Mouse (Mus musculus) stomach, embryonic 15.5 days (tissue): ENCODE results near the gene Kif21b. TPM values are rescaled to one million over a fixed set of nuclear protein-coding genes. Genes with fewer than 3 reads are reported as not detected.

Experiments
- ATAC-seq: fragments of 200-750 bp; cut with Nextera tagmentation; 2 replicates; pipeline ENCODE4 v1.8.0; 2017; ENCODE audit warnings: low read depth, moderate number of reproducible peaks, moderate TSS enrichment; ENCODE audit not compliant: insufficient read depth, low FRiP score
- H3K27ac ChIP-seq: fragments of 300-500 bp; sonication (generic); 2 replicates; pipeline ENCODE4 v1.5.1; 2015; ENCODE audit warnings: mild to moderate bottlenecking, inconsistent platforms
- H3K27me3 ChIP-seq: fragments of 300-500 bp; sonication (generic); replicated peaks from 2 replicates; pipeline ENCODE4 v1.6.1; 2015; ENCODE audit warnings: inconsistent platforms
- H3K36me3 ChIP-seq: fragments of 300-500 bp; sonication (generic); 2 replicates; pipeline ENCODE4 v1.6.1; 2015; ENCODE audit warnings: inconsistent platforms
- H3K4me1 ChIP-seq: fragments of 300-500 bp; sonication (generic); 2 replicates; pipeline ENCODE4 v1.6.1; 2015; ENCODE audit warnings: inconsistent platforms
- H3K4me2 ChIP-seq: fragments of 300-500 bp; sonication (generic); 2 replicates; pipeline ENCODE4 v1.6.1; 2015; ENCODE audit warnings: mild to moderate bottlenecking, inconsistent platforms
- H3K4me3 ChIP-seq: fragments of 300-500 bp; sonication (generic); replicated peaks from 2 replicates; pipeline ENCODE4 v1.5.1; 2015; ENCODE audit warnings: inconsistent platforms
- H3K9ac ChIP-seq: fragments of 300-500 bp; sonication (generic); 2 replicates; pipeline ENCODE4 v1.6.1; 2015; ENCODE audit warnings: inconsistent platforms
- H3K9me3 ChIP-seq: fragments of 300-500 bp; sonication (generic); 2 replicates; pipeline ENCODE4 v1.6.1; 2016; ENCODE audit warnings: inconsistent platforms
- WGBS: fragments of 180-500 bp; shearing (Covaris S2); methylation state at CpG from one replicate; pipeline ENCODE4 v1.1.7; 2015; 5-methylcytosine and 5-hydroxymethylcytosine counted together
- polyA plus RNA-seq: library from polyadenylated mRNA; unstranded; fragments of >200 nt; fragmentation: Nextera tagmentation; extraction: Ambion mirVana; gene quantifications from 2 replicates; pipeline ENCODE4 v1.2.1, GENCODE M21; 2015

The Kif21b gene
- polyA plus RNA-seq, 1 experiment from 2014 or later, result 3.3 TPM

DNA sequence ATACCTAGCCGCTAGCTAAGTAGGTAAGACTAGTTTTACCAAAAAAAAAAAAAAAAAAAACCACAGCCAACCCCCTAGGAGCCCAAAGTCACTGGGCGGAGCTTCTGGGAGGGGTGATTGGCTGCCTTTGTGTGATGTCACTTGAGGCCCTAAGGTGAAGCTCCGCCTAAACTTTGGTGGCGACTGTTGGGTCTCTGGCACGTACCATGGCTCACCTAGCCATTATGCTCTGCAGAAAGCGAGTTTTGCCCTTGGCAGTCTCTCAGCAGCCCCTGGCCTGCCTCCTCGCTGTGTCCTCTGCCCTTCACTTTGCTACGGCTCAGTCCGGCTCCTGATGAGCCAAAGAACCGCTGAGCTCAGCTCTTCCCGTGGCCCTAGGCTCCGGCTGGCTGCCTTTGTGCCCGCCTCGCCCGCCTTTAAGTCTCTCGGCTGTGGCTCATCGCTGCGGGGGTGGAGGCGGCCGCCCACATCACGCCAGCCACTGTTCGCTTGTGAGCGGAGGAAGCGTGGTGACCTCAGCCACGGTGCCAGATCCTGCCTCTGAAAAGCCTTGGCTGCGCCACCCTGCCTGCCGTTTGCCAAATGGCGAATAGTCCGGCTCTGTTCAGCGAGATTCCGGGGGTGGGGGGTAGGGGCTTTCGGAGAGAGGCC is 8.9 kb downstream of the Kif21b start:
- H3K9me3 ChIP-seq, result no peaks in the 10 kb centered on the region
- no peaks in the 10 kb centered on the region for H3K27me3 ChIP-seq
- peak overlapping the region; percentile 50 for H3K9ac ChIP-seq
- peak overlapping the region; percentile 88 for H3K4me2 ChIP-seq
- H3K36me3 ChIP-seq, result no peaks in the 10 kb centered on the region
- peak overlapping the region; percentile 52 for H3K4me3 ChIP-seq
- H3K4me1 ChIP-seq, result peaks cover 59% of the 10 kb centered on the region
- ATAC-seq, result peak; percentile 65; the same call in 1 of the 2 replicates
- 3% methylated on average over 32 of the region's 32 CpGs for WGBS
- H3K27ac ChIP-seq, result peak overlapping the region; percentile 78

GRCm38 (mm10) chr1:136141176-136141950 is 10.2 kb downstream of the Kif21b start:
- no peaks in the 10 kb centered on the region for H3K9me3 ChIP-seq
- no peak overlapping the region for H3K4me2 ChIP-seq
- H3K27ac ChIP-seq, result no peak overlapping the region
- no peaks in the 10 kb centered on the region for H3K27me3 ChIP-seq
- WGBS, result 82% methylated on average over 11 of the region's 11 CpGs
- no peaks in the 10 kb centered on the region for H3K36me3 ChIP-seq
- no peak overlapping the region for H3K9ac ChIP-seq
- H3K4me3 ChIP-seq, result no peak overlapping the region
- ATAC-seq, result no peak
- H3K4me1 ChIP-seq, result peaks cover 47% of the 10 kb centered on the region

GRCm38 (mm10) chr1:136142336-136142735 is 11.1 kb downstream of the Kif21b start:
- no peak overlapping the region for H3K4me3 ChIP-seq
- no peaks in the 10 kb centered on the region for H3K27me3 ChIP-seq
- WGBS, result 44% methylated on average over 6 of the region's 6 CpGs
- H3K9ac ChIP-seq, result no peak overlapping the region
- peaks cover 37% of the 10 kb centered on the region for H3K4me1 ChIP-seq
- H3K9me3 ChIP-seq, result no peaks in the 10 kb centered on the region
- ATAC-seq, result no peak
- no peaks in the 10 kb centered on the region; the same call in 1 of the 2 replicates for H3K36me3 ChIP-seq
- no peak overlapping the region for H3K4me2 ChIP-seq
- no peak overlapping the region for H3K27ac ChIP-seq

DNA sequence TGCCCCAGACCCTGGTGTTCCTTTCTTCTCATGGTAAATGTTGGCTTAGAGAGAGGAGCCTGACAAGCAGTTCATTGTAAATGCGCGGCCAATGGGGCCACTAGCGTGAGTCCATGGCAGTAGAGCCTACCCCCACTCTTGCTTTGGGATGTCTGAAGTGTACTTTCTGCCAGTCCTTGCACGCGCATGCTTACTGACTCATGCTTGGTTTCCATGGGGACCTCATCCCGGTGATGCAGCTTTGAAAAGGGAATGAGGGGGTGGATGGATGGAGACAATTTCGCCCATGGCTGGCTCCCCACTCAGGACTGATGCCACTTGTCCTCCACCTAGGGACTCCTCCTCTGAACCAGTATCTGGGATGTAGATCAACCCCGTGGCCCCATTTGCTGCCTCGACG is 12.3 kb downstream of the Kif21b start:
- H3K4me1 ChIP-seq, result peaks cover 25% of the 10 kb centered on the region
- no peak overlapping the region for H3K4me3 ChIP-seq
- H3K9ac ChIP-seq, result no peak overlapping the region
- H3K36me3 ChIP-seq, result peaks cover 4% of the 10 kb centered on the region; the same call in 1 of the 2 replicates
- H3K27me3 ChIP-seq, result no peaks in the 10 kb centered on the region
- no peak overlapping the region for H3K4me2 ChIP-seq
- ATAC-seq, result no peak
- H3K9me3 ChIP-seq, result no peaks in the 10 kb centered on the region
- no peak overlapping the region for H3K27ac ChIP-seq
- WGBS, result 90% methylated on average over 10 of the region's 10 CpGs

- no peaks in the 10 kb centered on the region for H3K4me1 ChIP-seq
- H3K4me2 ChIP-seq, result no peak overlapping the region
- no peak overlapping the region for H3K4me3 ChIP-seq
- no peak overlapping the region for H3K9ac ChIP-seq
- no peak overlapping the region for H3K27ac ChIP-seq
- peaks cover 12% of the 10 kb centered on the region; the same call in 1 of the 2 replicates for H3K36me3 ChIP-seq
- 82% methylated on average over 9 of the region's 9 CpGs for WGBS
- no peak for ATAC-seq
- no peaks in the 10 kb centered on the region for H3K9me3 ChIP-seq
- H3K27me3 ChIP-seq, result no peaks in the 10 kb centered on the region
These were observed 18.5 kb downstream of the Kif21b start for GRCm38 (mm10) chr1:136149702-136150101.

DNA sequence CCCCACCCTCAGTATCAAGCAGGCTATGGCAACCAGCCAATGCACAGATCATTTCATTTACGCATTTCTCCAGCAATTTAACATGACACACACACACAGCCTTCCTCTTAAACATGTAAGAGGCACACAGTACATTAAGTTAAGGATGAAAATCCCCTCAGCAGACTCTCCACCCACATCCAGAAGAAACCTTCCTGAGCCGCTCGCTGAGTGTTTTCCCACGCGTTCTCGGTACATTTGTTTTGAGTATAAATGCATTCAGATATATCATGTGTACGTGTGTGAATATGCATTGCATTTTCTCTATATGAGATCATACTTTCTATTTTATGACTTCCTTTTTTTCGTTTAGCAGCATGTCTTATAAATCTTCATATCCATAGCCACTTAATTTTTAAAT is 20.2 kb downstream of the Kif21b start:
- Histone ChIP-seq H3K9me3 (no peaks in the 10 kb centered on the region), H3K36me3 (peaks cover 12% of the 10 kb centered on the region; the same call in 1 of the 2 replicates), H3K9ac (no peak overlapping the region), H3K27ac (no peak overlapping the region), H3K4me3 (no peak overlapping the region), H3K4me1 (no peaks in the 10 kb centered on the region), H3K4me2 (no peak overlapping the region), H3K27me3 (no peaks in the 10 kb centered on the region)
- ATAC-seq, result no peak
- WGBS, result 70% methylated on average over 8 of the region's 8 CpGs

DNA sequence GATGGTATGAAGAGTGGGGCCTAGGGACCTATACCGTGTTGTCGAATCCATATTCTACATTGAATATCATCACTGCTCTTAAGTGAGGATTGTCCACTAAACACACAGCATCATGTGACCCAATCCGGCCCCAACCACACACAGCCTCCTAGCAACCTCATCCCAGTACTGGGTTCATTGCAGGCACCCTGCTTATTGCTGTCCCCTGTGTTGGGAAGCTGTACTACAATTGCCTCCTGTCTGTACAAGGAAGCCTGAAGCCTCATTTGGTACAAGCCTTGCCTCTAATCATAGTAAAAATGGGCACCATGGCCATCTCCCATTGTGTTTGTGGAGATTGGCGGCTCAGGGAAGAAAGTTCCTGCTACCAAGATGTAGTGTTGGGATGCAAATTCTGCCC is 25.1 kb downstream of the Kif21b start:
- Histone ChIP-seq H3K36me3 (no peaks in the 10 kb centered on the region), H3K9ac (no peak overlapping the region)

DNA sequence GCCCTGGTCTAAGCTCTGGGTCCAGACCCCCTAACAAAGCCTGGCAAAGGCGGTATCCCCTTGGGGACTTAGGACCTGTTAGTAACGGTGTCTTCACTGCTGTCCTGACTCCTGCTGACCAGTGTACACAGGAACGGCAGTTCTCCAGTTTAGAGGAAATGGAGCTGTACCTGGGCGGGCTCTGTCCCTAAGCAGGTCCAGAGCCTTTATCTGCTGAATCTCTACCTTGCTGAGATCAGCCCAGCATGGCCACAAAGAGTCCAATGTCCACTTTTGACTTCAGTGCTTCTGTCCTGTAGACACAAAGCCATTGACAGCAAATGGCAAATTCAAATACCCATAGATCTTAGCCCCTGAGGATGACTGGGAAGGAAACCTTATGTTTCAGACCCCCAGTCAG is 25.8 kb downstream of the Kif21b start:
- Histone ChIP-seq H3K27ac (no peak overlapping the region), H3K4me1 (no peaks in the 10 kb centered on the region), H3K36me3 (no peaks in the 10 kb centered on the region), H3K9ac (no peak overlapping the region), H3K27me3 (no peaks in the 10 kb centered on the region), H3K4me2 (no peak overlapping the region), H3K4me3 (no peak overlapping the region), H3K9me3 (no peaks in the 10 kb centered on the region)
- ATAC-seq, result no peak
- 85% methylated on average over 4 of the region's 4 CpGs for WGBS

More for the DNA sequence above, 25.1 kb downstream of the Kif21b start:
- H3K27me3 ChIP-seq, result no peaks in the 10 kb centered on the region
- no peaks in the 10 kb centered on the region for H3K9me3 ChIP-seq
- WGBS, result 93% methylated on average over 4 of the region's 4 CpGs
- no peaks in the 10 kb centered on the region for H3K4me1 ChIP-seq
- H3K27ac ChIP-seq, result no peak overlapping the region
- H3K4me3 ChIP-seq, result no peak overlapping the region
- H3K4me2 ChIP-seq, result no peak overlapping the region
- ATAC-seq, result no peak

DNA sequence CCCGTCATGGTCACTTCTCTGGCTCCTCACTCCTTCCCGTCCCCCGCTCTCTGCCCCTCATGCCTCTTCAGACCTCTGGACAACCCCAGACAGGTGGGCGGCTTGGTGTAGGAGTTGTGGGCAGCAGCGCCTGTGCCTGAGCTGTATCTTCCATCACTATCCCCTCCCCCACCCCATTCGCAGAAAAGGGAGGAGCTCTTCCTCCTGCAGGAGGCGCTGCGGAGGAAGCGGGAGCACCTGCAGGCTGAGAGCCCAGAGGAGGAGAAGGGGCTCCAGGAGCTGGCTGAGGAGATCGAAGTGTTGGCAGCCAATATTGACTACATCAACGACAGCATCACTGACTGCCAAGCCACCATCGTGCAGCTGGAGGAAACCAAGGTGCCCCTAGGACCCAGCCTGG is 28.6 kb downstream of the Kif21b start:
- H3K27ac ChIP-seq, result no peak overlapping the region
- ATAC-seq, result no peak
- H3K27me3 ChIP-seq, result no peaks in the 10 kb centered on the region
- H3K4me1 ChIP-seq, result no peaks in the 10 kb centered on the region
- H3K9ac ChIP-seq, result no peak overlapping the region
- no peaks in the 10 kb centered on the region for H3K36me3 ChIP-seq
- H3K4me2 ChIP-seq, result no peak overlapping the region
- WGBS, result 53% methylated on average over 12 of the region's 12 CpGs
- no peaks in the 10 kb centered on the region for H3K9me3 ChIP-seq
- no peak overlapping the region for H3K4me3 ChIP-seq

DNA sequence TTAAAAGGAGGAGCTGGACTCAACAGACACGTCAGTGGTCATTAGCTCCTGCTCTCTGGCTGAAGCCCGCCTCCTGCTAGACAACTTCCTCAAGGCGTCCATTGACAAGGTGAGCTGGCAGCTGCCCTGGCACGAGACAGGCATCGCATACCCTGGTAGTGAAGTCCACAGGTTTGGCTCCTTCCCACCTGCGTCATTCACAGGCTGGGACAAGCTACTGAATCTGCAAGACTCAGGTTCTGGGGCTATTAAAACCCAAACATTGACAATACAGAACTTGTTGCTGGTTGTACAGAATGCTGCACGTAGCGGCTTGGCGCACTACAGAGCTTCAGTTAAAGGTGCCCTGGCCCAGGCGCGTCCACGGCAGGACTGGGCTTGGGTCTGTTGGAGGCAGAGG is 29.1 kb downstream of the Kif21b start:
- Histone ChIP-seq H3K4me2 (no peak overlapping the region), H3K36me3 (no peaks in the 10 kb centered on the region), H3K4me3 (no peak overlapping the region), H3K4me1 (no peaks in the 10 kb centered on the region), H3K27ac (no peak overlapping the region), H3K27me3 (no peaks in the 10 kb centered on the region), H3K9me3 (no peaks in the 10 kb centered on the region), H3K9ac (no peak overlapping the region)
- no peak for ATAC-seq
- WGBS, result 87% methylated on average over 12 of the region's 12 CpGs

DNA sequence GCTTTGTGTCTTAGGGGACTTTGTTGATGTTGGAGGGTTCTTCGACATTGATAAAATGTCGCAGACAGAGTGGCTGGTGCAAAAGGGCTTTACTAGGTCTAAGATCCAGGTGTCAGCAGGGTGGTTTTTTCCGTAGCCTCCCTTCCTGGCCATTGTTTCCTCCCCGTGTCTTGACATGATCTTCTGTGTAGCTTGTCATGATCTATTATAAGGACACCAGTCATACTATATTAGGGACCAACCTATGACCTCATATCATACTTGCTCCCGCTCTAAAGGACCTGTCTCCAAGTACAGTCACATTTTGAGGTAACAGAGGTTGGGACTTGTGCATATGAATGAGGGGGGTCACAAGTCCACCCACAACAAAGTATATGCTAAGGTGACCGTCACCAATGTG is 29.7 kb downstream of the Kif21b start:
- Histone ChIP-seq H3K4me1 (no peaks in the 10 kb centered on the region), H3K9ac (no peak overlapping the region), H3K27ac (no peak overlapping the region), H3K36me3 (no peaks in the 10 kb centered on the region), H3K27me3 (no peaks in the 10 kb centered on the region), H3K9me3 (no peaks in the 10 kb centered on the region), H3K4me3 (no peak overlapping the region), H3K4me2 (no peak overlapping the region)
- WGBS, result 76% methylated on average over 6 of the region's 6 CpGs
- ATAC-seq, result no peak

DNA sequence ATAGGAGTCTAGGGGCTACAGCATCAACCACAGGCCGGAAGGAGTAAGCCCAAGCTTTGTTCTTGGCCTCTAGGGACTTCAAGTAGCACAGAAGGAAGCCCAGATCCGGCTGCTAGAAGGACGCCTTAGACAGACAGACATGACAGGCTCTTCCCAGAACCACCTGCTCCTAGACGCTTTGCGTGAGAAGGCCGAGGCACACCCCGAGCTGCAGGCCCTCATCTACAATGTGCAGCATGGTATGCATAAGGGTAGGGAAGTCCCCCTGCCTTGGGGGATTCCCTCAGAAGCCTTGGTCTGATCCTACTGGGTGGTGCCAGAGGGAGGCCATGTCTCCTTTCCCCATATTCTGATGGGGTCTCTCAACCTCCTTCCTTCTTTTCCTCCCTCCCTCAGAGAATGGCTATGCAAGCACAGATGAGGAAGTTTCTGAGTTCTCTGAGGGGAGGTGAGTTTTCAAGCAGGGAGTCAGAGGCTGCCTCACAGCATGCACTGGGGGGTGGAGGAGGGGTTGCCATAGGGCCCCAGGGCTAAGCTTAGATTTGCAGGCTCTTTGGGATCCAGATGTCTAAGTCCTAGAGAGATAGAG is 30.2 kb downstream of the Kif21b start:
- Histone ChIP-seq H3K4me2 (no peak overlapping the region), H3K36me3 (no peaks in the 10 kb centered on the region), H3K27me3 (no peaks in the 10 kb centered on the region), H3K9ac (no peak overlapping the region), H3K4me3 (no peak overlapping the region), H3K27ac (no peak overlapping the region), H3K4me1 (no peaks in the 10 kb centered on the region), H3K9me3 (no peaks in the 10 kb centered on the region)
- 94% methylated on average over 7 of the region's 7 CpGs for WGBS
- ATAC-seq, result no peak
